Mouse (Mus musculus): ENCODE results near the gene Tbx6. TPM values are rescaled to one million over a fixed set of nuclear protein-coding genes. Genes with fewer than 3 reads are reported as not detected.

The Tbx6 gene
- polyA plus RNA-seq, 1 experiment from 2014 or later = 0.61 TPM

DNA sequence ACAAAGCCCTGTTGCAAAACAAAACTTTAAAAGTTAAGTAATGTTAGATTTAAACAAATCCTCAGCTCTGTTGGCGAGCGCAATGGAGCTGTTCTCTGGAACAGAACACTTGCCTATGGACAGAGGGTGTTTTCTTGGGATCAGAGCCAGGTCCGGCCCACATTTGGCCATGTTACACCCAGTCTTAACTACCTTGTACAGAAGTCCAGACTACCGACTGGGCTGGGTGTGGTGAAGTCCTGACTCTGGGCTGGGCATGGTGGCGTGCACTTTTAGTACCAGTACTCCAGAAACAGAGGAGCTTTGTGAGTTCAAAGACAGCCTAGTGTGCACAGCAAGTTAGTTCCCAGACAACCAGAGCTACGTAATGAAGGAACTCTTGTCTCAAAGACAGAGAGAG, 25.7 kb downstream of the Tbx6 start:
- H3K4me2 ChIP-seq (replicated peaks) = no peak overlapping the region
- ATAC-seq (ENCODE audit: insufficient number of reproducible peaks, insufficient read depth, low FRiP score, low TSS enrichment) = no peak
- no peak overlapping the region for H3K4me3 ChIP-seq
- 78% methylated on average over 6 of the region's 6 CpGs for WGBS
- H3K9me3 ChIP-seq = no peaks in the 10 kb centered on the region
- H3K9ac ChIP-seq = no peak overlapping the region
- peaks cover 10% of the 10 kb centered on the region; the same call in 1 of the 2 replicates for H3K36me3 ChIP-seq
- H3K27ac ChIP-seq = no peak overlapping the region
- peaks cover 21% of the 10 kb centered on the region for H3K4me1 ChIP-seq
- H3K27me3 ChIP-seq = no peaks in the 10 kb centered on the region

DNA sequence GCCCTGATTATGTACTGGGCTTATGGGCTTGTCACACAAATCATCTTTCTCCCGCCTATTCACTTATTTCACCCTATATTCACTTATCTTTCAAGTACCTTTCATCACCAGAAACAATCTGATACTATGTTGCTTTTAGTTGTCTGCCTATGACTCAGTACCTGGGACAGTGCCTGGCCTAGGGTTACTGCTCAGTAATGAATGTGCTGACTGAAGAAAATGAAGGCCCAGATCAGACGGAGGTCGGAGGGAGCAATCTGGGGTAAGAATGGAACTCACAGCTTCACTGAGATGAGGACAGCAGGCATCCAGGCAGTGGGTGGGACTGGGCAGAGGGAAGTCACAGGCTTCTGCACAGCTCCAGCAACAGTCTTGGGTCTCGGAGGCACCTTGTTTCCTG, 26.1 kb downstream of the Tbx6 start:
- H3K9me3 ChIP-seq = no peaks in the 10 kb centered on the region
- peak overlapping the region; percentile 71; the same call in 1 of the 2 replicates for H3K4me3 ChIP-seq
- H3K9ac ChIP-seq = peak overlapping the region; percentile 76; the same call in 1 of the 2 replicates
- H3K36me3 ChIP-seq = peaks cover 10% of the 10 kb centered on the region; the same call in 1 of the 2 replicates
- WGBS = 77% methylated on average over 4 of the region's 4 CpGs
- peaks cover 21% of the 10 kb centered on the region for H3K4me1 ChIP-seq
- peak overlapping the region; percentile 82 for H3K4me2 ChIP-seq (replicated peaks)
- no peak for ATAC-seq (ENCODE audit: insufficient number of reproducible peaks, insufficient read depth, low FRiP score, low TSS enrichment)
- H3K27ac ChIP-seq = no peak overlapping the region
- no peaks in the 10 kb centered on the region for H3K27me3 ChIP-seq

DNA sequence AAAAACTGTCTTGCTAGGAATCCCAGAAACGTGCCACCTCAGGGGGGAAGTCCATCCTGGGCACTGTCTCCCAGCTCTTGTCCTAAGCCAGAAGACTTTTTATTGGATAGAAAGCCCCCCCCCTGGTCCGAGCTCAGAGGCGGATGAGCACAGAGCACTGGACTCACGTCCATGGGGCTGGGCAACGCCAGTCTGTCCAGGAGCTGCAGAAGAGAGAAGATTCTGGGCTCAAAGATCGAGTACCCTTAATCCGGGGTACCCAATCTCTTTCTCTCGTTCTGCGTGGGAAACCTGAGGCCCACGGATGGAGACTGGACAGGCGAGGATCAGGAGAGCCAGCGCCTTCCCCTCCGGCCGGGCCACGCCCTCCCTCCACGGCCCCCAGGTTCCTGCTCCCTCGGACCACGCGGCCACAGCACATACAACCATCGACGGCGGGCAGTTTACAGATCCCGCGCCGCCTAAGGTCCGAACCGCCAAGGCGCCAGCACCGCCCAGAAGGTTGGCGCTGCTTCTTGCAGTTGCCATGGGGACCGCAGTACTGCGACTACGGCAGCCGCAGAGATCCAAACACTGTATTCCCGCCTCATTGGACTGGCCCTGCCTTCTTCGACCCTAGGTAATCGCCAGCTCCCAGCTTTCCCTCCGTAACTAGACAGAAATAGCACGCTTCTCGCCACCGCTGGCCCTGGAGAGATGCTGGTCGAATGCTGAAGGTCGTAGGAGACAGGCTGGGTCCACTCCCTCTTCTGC, 27.6 kb downstream of the Tbx6 start:
- Histone ChIP-seq H3K36me3 (peaks cover 4% of the 10 kb centered on the region; the same call in 1 of the 2 replicates), H3K27ac (peak overlapping the region; percentile 80), H3K4me1 (peaks cover 21% of the 10 kb centered on the region), H3K4me3 (peak overlapping the region; percentile 71), H3K27me3 (no peaks in the 10 kb centered on the region), H3K9me3 (no peaks in the 10 kb centered on the region), H3K9ac (peak overlapping the region; percentile 76), H3K4me2 (replicated peaks) (peak overlapping the region; percentile 82)
- ATAC-seq (ENCODE audit: insufficient number of reproducible peaks, insufficient read depth, low FRiP score, low TSS enrichment) = peak; percentile 92
- under 1% methylated on average over 43 of the region's 43 CpGs for WGBS

DNA sequence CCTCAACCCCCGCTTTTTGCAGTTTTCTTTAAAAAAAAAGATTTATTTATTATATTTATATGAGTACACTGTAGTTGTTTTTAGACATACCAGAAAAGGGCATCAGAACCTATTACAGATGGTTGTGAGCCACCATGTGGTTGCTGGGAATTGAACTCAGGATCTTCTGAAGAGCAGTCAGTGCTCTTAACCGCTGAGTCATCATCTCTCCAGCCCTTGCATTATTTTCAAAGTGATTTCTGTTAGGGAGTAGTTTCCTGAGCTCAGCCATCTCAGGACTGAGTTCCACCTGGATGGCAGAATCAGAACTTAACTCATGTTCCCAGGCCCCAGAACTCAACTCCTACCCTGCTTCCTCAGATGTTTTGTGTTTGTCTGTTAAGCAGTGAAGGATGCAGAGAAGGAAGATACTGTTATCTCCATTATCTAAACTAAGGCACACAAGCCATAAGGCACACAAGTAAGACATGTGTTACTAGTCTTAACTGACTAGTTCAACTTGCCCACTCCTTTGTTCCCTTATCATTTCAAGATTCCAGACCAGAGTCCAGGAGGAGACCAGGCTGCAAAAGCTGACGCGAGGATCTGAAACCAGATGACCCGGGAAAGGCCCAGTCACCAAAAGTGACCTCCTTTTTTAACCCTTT, 28.6 kb downstream of the Tbx6 start:
- Histone ChIP-seq H3K4me2 (replicated peaks) (peak overlapping the region; percentile 82), H3K27me3 (no peaks in the 10 kb centered on the region), H3K9me3 (no peaks in the 10 kb centered on the region), H3K4me1 (peaks cover 21% of the 10 kb centered on the region), H3K4me3 (peak overlapping the region; percentile 71; the same call in 1 of the 2 replicates), H3K27ac (no peak overlapping the region; the same call in 1 of the 2 replicates), H3K36me3 (peaks cover 4% of the 10 kb centered on the region; the same call in 1 of the 2 replicates), H3K9ac (peak overlapping the region; percentile 76; the same call in 1 of the 2 replicates)
- ATAC-seq (ENCODE audit: insufficient number of reproducible peaks, insufficient read depth, low FRiP score, low TSS enrichment) = no peak
- WGBS = 55% methylated on average over 5 of the region's 5 CpGs

DNA sequence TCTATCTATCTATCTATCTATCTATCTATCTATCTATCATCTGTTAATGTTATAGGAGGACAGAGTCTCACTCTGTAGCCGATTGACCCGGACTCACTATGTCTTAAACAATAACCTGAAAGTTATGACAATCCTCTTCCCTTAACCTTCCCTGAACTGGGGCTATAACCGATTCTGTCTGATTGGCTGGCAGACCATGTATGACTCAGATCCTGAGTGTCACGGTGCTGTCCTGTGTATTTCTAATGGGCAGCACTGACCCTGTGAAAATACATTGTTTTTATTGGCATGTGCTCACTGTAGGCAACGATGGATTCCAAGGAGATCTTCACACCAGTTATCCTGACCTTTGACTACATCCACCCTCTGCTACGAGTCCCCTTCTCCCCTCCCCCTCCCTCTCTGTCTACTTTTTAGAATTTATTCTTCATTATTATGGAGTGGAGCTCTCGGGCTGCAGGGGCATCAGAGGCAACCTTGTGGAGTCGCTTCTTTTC, 34.5 kb downstream of the Tbx6 start:
- Histone ChIP-seq H3K4me2 (replicated peaks) (no peak overlapping the region), H3K36me3 (no peaks in the 10 kb centered on the region), H3K9ac (no peak overlapping the region), H3K9me3 (no peaks in the 10 kb centered on the region), H3K4me1 (no peaks in the 10 kb centered on the region), H3K27ac (no peak overlapping the region), H3K4me3 (no peak overlapping the region), H3K27me3 (no peaks in the 10 kb centered on the region)
- WGBS = 68% methylated on average over 8 of the region's 8 CpGs
- ATAC-seq (ENCODE audit: insufficient number of reproducible peaks, insufficient read depth, low FRiP score, low TSS enrichment) = no peak

DNA sequence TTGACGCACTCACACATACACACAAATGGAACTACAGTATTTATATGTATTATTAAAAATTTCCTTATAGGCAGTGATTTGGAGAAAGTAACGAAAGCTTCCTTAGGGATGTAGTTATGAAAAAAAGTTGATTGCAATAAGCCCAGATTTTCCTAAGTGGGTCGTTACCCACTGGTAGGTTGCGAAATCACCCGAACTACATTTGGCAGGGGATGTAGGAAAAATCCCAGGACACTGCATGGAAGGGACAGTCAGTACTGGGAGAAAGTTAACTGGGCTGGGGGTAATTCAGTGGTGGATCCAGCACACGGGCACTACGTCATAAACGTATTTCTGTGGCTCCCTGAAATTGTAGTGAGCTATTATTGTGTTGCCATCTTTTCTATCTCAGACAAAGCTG, 35.2 kb downstream of the Tbx6 start:
- 85% methylated on average over 8 of the region's 8 CpGs for WGBS
- H3K27me3 ChIP-seq = no peaks in the 10 kb centered on the region
- no peaks in the 10 kb centered on the region for H3K9me3 ChIP-seq
- H3K4me3 ChIP-seq = no peak overlapping the region
- no peak overlapping the region for H3K4me2 ChIP-seq (replicated peaks)
- H3K27ac ChIP-seq = no peak overlapping the region
- H3K4me1 ChIP-seq = no peaks in the 10 kb centered on the region
- H3K9ac ChIP-seq = no peak overlapping the region
- no peak for ATAC-seq (ENCODE audit: insufficient number of reproducible peaks, insufficient read depth, low FRiP score, low TSS enrichment)
- no peaks in the 10 kb centered on the region for H3K36me3 ChIP-seq

DNA sequence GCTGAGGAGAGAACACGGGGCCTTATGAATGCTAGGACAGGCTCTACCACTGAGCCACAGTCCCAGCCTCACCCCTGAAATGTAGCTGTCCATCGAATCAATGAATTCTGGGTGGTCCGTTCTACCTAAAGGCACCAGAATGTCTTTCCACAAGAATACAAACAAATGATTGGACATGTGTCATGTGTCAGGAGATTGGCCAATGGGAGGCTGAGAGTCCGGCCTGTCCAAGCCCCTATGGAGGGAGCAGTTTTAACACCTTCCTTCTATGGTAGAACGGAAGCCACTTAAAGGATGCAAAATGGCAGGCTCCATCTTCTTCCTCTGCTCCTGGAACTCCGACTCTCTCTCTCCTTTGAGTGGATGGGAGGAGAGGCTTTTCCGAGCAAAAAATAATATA, 36.3 kb downstream of the Tbx6 start:
- WGBS = 87% methylated on average over 7 of the region's 7 CpGs
- H3K9ac ChIP-seq = no peak overlapping the region
- H3K4me2 ChIP-seq (replicated peaks) = no peak overlapping the region
- no peak overlapping the region for H3K27ac ChIP-seq
- H3K27me3 ChIP-seq = peaks cover 7% of the 10 kb centered on the region
- no peak for ATAC-seq (ENCODE audit: insufficient number of reproducible peaks, insufficient read depth, low FRiP score, low TSS enrichment)
- H3K4me3 ChIP-seq = no peak overlapping the region
- H3K4me1 ChIP-seq = no peaks in the 10 kb centered on the region
- no peaks in the 10 kb centered on the region for H3K9me3 ChIP-seq
- H3K36me3 ChIP-seq = no peaks in the 10 kb centered on the region

DNA sequence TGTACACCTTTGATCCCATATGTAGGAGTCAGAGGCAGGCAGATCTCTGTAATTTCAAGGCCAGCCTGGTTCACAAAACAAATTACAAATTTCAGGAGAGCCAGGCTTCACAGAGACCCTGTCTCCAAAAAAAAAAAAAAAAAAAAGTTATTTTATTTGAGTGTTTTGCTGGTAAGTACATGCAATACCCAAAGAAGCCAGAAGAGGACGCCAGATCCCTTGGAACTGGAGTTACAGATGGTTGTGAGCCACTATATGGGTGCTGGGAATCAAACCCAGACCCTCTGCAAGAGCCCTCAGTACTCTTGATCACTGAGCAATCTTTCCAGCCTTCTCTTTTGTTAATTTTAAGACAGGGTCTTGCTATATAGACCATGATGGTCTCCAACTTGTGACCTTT, 37.5 kb downstream of the Tbx6 start:
- Histone ChIP-seq H3K4me3 (no peak overlapping the region), H3K36me3 (no peaks in the 10 kb centered on the region), H3K9me3 (no peaks in the 10 kb centered on the region), H3K27ac (no peak overlapping the region), H3K27me3 (peaks cover 19% of the 10 kb centered on the region), H3K4me2 (replicated peaks) (no peak overlapping the region), H3K4me1 (peaks cover 7% of the 10 kb centered on the region; the same call in 1 of the 2 replicates), H3K9ac (no peak overlapping the region)
- 41% methylated on average over 1 of the region's 1 CpGs for whole genome bisulfite sequencing
- no peak for ATAC-seq (ENCODE audit: insufficient number of reproducible peaks, insufficient read depth, low FRiP score, low TSS enrichment)

DNA sequence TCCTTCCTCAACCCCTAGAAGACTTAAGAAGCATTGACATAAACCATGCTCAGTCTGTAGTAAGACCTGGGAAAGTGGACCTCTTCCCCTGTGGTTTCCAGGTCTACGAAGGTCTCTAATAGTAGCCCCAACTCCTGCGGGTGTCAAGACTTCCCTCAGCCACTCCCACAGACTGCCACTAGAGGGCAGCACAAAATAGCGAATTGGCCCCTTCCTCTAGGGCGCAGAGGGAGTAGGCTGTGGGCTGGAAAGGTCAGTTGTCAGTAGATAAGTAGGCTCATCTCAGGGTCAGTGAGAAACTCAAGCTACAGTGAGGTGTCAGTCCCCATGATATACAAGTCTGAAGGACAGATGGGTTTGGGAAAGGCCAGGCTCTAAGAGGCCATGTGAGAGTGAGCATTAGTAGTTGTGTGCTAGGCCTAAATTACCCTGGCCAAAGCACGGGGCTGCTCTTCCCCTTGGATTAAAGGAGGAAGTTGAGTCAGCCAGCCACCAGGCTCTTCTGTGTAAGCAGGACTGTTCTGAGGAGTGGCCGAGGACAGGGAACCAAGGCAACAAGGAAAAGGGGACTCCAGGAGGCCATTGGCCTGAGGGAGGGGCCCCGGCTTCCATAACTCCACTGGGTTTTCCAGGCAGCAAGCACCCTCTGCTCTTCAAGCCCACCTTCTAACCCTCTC, 40.7 kb downstream of the Tbx6 start:
- WGBS = 13% methylated on average over 7 of the region's 7 CpGs

DNA sequence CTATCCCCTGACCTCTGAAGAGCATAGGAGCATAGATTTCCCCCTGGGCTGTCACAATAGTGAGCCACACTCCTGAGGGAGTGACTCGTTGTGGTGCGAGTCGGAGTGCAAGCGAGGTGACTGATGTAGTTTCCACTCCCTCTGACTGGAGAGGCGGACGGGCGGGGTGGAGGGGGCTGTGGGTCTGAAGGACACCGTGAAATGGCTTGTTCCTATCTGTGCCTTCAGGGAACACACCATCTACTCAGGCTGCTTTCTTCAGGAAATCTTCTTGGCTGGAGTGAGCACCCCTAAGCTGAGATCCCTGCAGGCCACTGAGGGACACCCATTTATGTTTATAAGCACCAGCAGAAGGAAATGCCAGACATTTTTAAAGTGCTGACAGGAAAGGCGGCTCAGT, 41.5 kb downstream of the Tbx6 start:
- 10% methylated on average over 9 of the region's 9 CpGs for WGBS
- Histone ChIP-seq H3K9me3 (no peaks in the 10 kb centered on the region), H3K27me3 (peaks cover 35% of the 10 kb centered on the region), H3K4me3 (peak overlapping the region; percentile 33; the same call in 1 of the 2 replicates), H3K4me1 (peaks cover 7% of the 10 kb centered on the region; the same call in 1 of the 2 replicates), H3K27ac (no peak overlapping the region), H3K36me3 (no peaks in the 10 kb centered on the region), H3K9ac (peak overlapping the region; percentile 46; the same call in 1 of the 2 replicates), H3K4me2 (replicated peaks) (peak overlapping the region; percentile 52)
- no peak for ATAC-seq (ENCODE audit: insufficient number of reproducible peaks, insufficient read depth, low FRiP score, low TSS enrichment)

More for the DNA sequence above, 40.7 kb downstream of the Tbx6 start:
- H3K9ac ChIP-seq = no peak overlapping the region
- no peaks in the 10 kb centered on the region for H3K9me3 ChIP-seq
- H3K4me1 ChIP-seq = peaks cover 7% of the 10 kb centered on the region; the same call in 1 of the 2 replicates
- no peak overlapping the region for H3K4me3 ChIP-seq
- no peak overlapping the region for H3K27ac ChIP-seq
- ATAC-seq (ENCODE audit: insufficient number of reproducible peaks, insufficient read depth, low FRiP score, low TSS enrichment) = no peak
- H3K36me3 ChIP-seq = no peaks in the 10 kb centered on the region
- H3K4me2 ChIP-seq (replicated peaks) = no peak overlapping the region
- peaks cover 35% of the 10 kb centered on the region for H3K27me3 ChIP-seq

DNA sequence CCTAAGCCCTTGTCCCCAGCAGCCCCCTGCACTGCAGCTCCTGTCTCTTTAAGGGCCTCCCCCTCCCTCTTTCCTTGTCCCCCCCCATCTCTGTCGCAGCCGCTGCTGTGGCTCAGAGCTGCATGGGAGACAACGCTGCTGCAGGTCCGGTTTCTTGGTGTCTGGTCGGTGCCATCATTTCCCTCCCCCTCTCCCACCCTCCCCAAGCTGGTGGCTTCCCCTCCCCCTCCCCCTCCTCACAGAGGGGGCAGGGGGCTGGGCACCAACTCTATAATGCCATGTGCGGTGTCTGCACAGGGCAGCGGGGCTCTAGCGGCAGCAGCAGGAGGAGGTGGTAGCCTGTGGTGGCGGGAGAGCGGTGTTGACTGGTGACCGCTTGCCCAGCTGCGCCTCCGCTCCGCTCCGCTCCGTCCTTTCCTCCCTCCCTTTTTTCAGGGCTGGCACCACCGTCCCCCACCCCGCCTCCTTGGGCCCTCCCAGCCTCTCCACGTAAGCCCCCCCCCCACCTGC, 42.0 kb downstream of the Tbx6 start:
- ATAC-seq (ENCODE audit: insufficient number of reproducible peaks, insufficient read depth, low FRiP score, low TSS enrichment) = no peak
- WGBS = under 1% methylated on average over 11 of the region's 19 CpGs
- H3K36me3 ChIP-seq = no peaks in the 10 kb centered on the region
- H3K4me2 ChIP-seq (replicated peaks) = peak overlapping the region; percentile 52
- peaks cover 35% of the 10 kb centered on the region for H3K27me3 ChIP-seq
- peaks cover 7% of the 10 kb centered on the region; the same call in 1 of the 2 replicates for H3K4me1 ChIP-seq
- no peaks in the 10 kb centered on the region for H3K9me3 ChIP-seq
- peak overlapping the region; percentile 46 for H3K9ac ChIP-seq
- H3K27ac ChIP-seq = no peak overlapping the region
- peak overlapping the region; percentile 33 for H3K4me3 ChIP-seq

All from embryonic facial prominence, embryonic 12.5 days (tissue).